Mouse (Mus musculus) embryonic facial prominence, embryonic 13.5 days (tissue): ENCODE results near the gene Gnai2. TPM values are rescaled to one million over a fixed set of nuclear protein-coding genes. Genes with fewer than 3 reads are reported as not detected.

Experiments used
- ATAC-seq: fragments of 200-750 bp; cut with Nextera tagmentation; 2 replicates; pipeline ENCODE4 v1.8.0; 2017; ENCODE audit warnings: low read depth; ENCODE audit not compliant: insufficient number of reproducible peaks, insufficient read depth, low FRiP score, low TSS enrichment
- H3K27ac ChIP-seq: fragments of 300-500 bp; sonication (generic); 2 replicates; pipeline ENCODE4 v1.5.1; 2015; ENCODE audit warnings: moderate library complexity, mild to moderate bottlenecking, inconsistent platforms
- H3K27me3 ChIP-seq: fragments of 300-500 bp; sonication (generic); 2 replicates; pipeline ENCODE4 v1.6.1; 2015; ENCODE audit warnings: mild to moderate bottlenecking, inconsistent platforms
- H3K36me3 ChIP-seq: fragments of 300-500 bp; sonication (generic); 2 replicates; pipeline ENCODE4 v1.6.1; 2015; ENCODE audit warnings: mild to moderate bottlenecking, inconsistent platforms
- H3K4me1 ChIP-seq: fragments of 300-500 bp; sonication (generic); 2 replicates; pipeline ENCODE4 v1.6.1; 2015; ENCODE audit warnings: inconsistent platforms
- H3K4me2 ChIP-seq: fragments of 300-500 bp; sonication (generic); 2 replicates; pipeline ENCODE4 v1.6.1; 2015; ENCODE audit warnings: moderate library complexity, mild to moderate bottlenecking, inconsistent platforms
- H3K4me3 ChIP-seq: fragments of 300-500 bp; sonication (generic); 2 replicates; pipeline ENCODE4 v1.5.1; 2015; ENCODE audit warnings: mild to moderate bottlenecking, inconsistent platforms
- H3K9ac ChIP-seq: fragments of 300-500 bp; sonication (generic); 2 replicates; pipeline ENCODE4 v1.6.1; 2015; ENCODE audit warnings: mild to moderate bottlenecking, inconsistent platforms
- H3K9me3 ChIP-seq: fragments of 300-500 bp; sonication (generic); 2 replicates; pipeline ENCODE4 v1.6.1; 2016; ENCODE audit warnings: inconsistent platforms
- WGBS: fragments of 180-500 bp; shearing (Covaris S2); methylation state at CpG from one replicate; pipeline ENCODE4 v1.1.7; 2015; ENCODE audit warnings: mixed read lengths; 5-methylcytosine and 5-hydroxymethylcytosine counted together
- polyA plus RNA-seq: library from polyadenylated mRNA; unstranded; fragments of >200 nt; fragmentation: Nextera tagmentation; extraction: Ambion mirVana; gene quantifications from 2 replicates; pipeline ENCODE4 v1.2.1, GENCODE M21; 2015

Gnai2 gene
- polyA plus RNA-seq, 1 experiment from 2014 or later, result 446 TPM

DNA sequence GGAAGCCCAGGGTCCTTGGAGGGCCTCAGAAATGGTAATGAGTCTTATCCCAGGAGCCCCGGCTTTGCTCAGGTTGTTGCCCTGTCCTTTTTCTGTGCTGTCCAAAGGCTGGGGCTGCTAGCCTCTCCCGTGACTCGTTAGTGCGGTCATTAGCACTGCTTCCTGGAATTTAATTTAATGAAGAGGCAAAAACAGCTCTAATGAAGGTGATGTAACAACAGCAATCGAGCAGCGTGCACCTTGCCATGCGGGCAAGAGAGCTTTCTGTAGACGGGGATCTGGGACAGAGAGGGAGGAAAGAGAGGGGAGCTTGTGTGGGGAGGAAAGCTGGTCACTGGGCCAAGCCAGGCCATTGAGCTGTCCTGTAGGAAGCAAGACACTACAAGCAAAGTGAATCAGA, 6.5 kb upstream of the Gnai2 start:
- Histone ChIP-seq H3K9me3 (no peaks in the 10 kb centered on the region), H3K4me1 (peaks cover 20% of the 10 kb centered on the region), H3K27me3 (no peaks in the 10 kb centered on the region), H3K27ac (no peak overlapping the region), H3K9ac (peak overlapping the region; percentile 44; the same call in 1 of the 2 replicates), H3K4me2 (no peak overlapping the region), H3K4me3 (no peak overlapping the region), H3K36me3 (no peaks in the 10 kb centered on the region)
- WGBS, result 36% methylated on average over 8 of the region's 8 CpGs
- no peak for ATAC-seq

DNA sequence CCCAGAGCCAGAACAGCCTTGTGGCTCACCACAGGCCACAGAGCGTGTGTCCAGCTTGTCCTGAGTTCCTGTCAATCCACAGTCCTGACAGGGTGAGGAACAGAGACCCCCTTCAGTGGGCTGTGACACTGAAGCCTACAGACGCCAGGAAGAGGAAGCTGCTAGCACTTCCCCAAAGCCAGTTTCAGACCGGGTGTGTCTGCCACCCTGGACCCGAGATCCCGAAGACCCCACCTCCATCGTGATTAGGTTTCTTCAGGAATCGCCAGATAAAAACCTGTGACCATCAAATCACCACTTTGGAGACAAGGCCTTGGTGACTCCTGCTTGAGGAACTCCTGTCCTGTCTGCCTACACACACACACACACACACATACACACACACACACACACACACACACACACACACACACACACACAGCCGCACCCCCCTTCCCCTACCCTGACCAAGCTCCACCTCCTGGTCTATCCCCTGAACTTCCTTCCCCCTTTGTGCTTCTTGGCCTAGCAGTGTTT, 5.1 kb upstream of the Gnai2 start:
- no peak overlapping the region for H3K4me2 ChIP-seq
- H3K9me3 ChIP-seq, result no peaks in the 10 kb centered on the region
- H3K4me3 ChIP-seq, result no peak overlapping the region
- no peak for ATAC-seq
- no peak overlapping the region for H3K9ac ChIP-seq
- peak overlapping the region; percentile 34; the same call in 1 of the 2 replicates for H3K27ac ChIP-seq
- no peaks in the 10 kb centered on the region for H3K36me3 ChIP-seq
- 35% methylated on average over 8 of the region's 8 CpGs for WGBS
- H3K4me1 ChIP-seq, result peaks cover 27% of the 10 kb centered on the region
- H3K27me3 ChIP-seq, result no peaks in the 10 kb centered on the region

DNA sequence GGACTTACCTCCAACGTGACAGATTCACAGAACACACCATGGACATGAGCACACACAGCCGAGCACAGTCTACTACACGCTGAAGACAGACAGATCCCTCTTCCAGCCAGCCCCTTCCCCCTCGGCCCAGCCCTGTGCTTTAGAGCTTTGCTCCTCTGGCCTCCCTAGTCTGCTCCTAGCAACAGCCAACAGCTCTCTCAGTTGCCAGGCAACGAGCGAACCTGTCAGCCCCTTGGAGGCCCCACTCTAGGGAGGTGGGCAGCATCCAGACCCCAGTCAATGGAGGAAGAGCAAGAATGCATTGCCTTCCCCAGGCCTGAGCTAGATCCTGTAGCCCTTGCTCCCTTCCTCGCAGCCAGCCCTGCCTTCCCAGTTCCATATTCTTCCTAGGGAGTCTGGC, 1.9 kb upstream of the Gnai2 start:
- ATAC-seq, result no peak
- no peaks in the 10 kb centered on the region for H3K9me3 ChIP-seq
- no peaks in the 10 kb centered on the region for H3K36me3 ChIP-seq
- H3K4me3 ChIP-seq, result no peak overlapping the region
- peaks cover 32% of the 10 kb centered on the region for H3K4me1 ChIP-seq
- H3K27me3 ChIP-seq, result no peaks in the 10 kb centered on the region
- H3K9ac ChIP-seq, result no peak overlapping the region
- WGBS, result 36% methylated on average over 7 of the region's 7 CpGs
- H3K4me2 ChIP-seq, result no peak overlapping the region
- no peak overlapping the region for H3K27ac ChIP-seq

DNA sequence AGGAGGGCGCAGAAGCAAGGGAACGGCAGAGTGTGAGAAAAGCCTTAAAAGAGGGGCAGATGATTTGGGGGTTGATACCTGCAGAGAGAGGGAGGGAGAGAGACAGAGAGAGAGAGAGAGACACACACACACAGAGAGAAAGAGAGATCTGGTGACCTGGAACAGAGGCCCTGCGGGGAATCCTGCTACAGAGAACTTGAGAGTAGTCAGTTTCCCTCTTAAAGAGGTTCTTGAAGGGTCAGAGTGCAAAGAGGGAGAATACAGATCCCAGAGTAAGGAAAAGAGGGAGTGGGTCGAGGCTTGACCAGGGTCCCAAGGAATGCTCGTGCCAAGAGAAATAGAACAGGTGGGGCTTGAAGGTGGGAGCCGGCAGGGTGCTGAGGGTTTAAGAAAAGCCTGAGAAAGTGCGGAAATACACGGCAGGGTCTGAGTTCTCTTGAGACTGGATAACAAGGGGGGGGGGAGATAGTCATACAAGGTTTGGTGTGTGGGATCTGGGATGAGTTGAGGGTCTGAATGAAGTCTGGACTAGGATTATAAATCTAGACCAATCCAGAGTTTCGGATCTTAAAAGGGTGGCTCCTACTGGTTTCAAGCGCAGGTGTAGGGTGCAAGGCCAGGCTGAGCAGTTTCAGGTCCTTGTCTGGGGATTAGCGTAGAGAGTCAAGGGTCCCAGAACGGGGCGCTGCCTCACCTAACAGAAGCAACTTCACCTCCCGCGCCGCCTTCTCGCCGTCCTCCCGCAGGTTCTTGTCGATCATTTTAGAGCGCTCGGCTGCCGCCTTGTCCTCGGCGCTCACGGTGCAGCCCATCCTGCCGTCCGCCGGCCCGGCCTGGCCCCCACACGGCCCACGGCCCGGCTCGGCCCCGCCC, 525 bp downstream of the Gnai2 start:
- no peak for ATAC-seq
- Histone ChIP-seq H3K4me1 (peaks cover 56% of the 10 kb centered on the region), H3K4me2 (peak overlapping the region; percentile 99), H3K36me3 (peaks cover 6% of the 10 kb centered on the region; the same call in 1 of the 2 replicates), H3K27ac (peak overlapping the region; percentile 91), H3K9ac (peak overlapping the region; percentile 93), H3K9me3 (no peaks in the 10 kb centered on the region), H3K4me3 (peak overlapping the region; percentile 84), H3K27me3 (no peaks in the 10 kb centered on the region)
- WGBS, result under 1% methylated on average over 35 of the region's 35 CpGs

DNA sequence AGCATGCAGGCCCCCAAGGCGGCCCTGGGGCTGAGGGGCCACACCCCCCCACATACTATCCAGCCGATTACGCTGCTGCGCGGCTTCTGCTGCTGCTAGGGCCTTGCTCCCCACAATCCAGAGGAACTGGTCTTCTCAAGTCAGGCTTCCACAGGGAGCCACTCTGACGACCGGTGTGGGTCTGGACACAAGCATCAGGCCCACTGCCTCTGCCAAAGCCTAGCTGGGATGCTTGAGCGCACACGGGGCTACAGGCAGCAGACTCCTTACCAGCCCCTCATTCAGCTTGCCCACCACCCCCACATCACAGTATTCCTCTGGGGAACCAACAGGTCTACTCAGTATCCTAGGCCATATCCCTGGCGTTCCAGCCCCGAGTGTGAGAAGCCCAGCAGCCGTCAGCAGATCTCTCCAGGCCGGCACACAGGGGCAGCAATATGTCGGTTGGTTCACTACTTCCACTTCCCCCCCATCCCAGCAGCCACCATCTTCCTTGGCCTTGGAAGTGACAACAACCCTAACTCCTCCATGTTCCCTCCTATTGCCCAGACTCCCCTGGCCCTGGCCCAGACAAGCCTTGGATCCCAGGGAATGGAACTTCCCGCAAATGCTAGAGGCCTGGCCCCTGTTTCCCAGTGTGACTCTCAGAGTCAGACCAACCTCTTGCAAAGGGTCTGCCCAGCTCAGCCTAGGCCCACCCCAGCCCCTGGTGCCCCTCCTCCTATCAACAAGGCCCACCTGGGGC, 1.3 kb downstream of the Gnai2 start:
- Histone ChIP-seq H3K4me2 (peak overlapping the region; percentile 99), H3K36me3 (peaks cover 13% of the 10 kb centered on the region), H3K4me3 (peak overlapping the region; percentile 84), H3K9me3 (no peaks in the 10 kb centered on the region), H3K27ac (peak overlapping the region; percentile 91), H3K27me3 (no peaks in the 10 kb centered on the region), H3K4me1 (peaks cover 64% of the 10 kb centered on the region), H3K9ac (peak overlapping the region; percentile 93)
- WGBS, result 1% methylated on average over 15 of the region's 15 CpGs
- ATAC-seq, result no peak

DNA sequence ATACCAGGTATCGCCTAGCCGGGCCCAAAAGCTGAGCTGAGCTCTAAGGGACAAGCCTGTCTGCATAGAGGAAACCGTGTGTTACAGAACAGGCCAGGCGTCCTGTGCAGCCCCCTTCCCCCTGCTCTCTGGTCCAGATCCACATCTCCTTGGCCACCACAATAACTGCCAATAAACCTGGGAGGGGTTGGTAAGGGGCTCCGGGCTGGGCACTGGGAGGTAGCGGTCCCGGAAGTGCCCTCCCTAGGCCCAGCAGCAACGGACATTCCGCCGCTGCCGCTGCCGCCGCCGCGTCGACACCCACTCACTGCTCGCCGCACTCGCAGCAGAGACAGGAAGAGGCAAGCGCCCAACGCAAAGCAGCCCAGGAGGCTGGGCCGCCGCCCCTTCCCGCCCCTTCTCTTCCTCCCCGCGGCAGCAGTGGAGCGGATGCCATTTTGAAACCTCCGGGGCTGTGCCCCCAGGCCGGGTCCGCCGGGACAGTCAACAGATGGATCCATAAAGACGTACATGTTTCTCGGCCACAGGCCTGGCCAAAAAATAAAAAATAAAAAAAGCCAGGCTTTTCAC, 2.0 kb downstream of the Gnai2 start:
- peak overlapping the region; percentile 99 for H3K4me2 ChIP-seq
- 0 out of 2 replicates have a peak, but pooled peaks have one; percentile 10 for ATAC-seq
- WGBS, result 2% methylated on average over 33 of the region's 33 CpGs
- peaks cover 18% of the 10 kb centered on the region for H3K36me3 ChIP-seq
- H3K9ac ChIP-seq, result peak overlapping the region; percentile 93
- H3K9me3 ChIP-seq, result no peaks in the 10 kb centered on the region
- H3K4me1 ChIP-seq, result peaks cover 71% of the 10 kb centered on the region
- H3K4me3 ChIP-seq, result peak overlapping the region; percentile 84
- no peaks in the 10 kb centered on the region for H3K27me3 ChIP-seq
- H3K27ac ChIP-seq, result peak overlapping the region; percentile 91

DNA sequence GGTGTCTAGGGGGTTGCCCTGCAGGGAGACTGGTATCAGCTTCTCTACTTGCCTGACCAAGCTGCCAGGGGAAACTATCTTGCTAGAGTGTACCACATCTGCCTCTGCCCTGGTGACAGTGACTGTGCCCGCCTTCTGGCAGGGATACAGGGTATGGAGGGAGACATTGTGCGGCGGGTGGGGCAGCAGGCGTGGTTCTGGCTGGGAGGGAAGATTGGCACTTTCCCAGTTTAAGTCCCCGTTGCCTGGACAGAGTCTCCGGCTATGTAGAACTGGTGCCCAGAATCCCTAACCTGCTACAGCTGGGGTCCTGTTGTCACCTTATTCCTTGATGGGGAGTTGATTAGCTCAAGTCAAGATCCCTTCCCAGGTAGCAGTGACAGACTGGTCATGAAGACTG, 2.7 kb downstream of the Gnai2 start:
- Histone ChIP-seq H3K36me3 (peaks cover 22% of the 10 kb centered on the region), H3K4me1 (peaks cover 78% of the 10 kb centered on the region), H3K27ac (peak overlapping the region; percentile 91), H3K9me3 (no peaks in the 10 kb centered on the region), H3K27me3 (no peaks in the 10 kb centered on the region), H3K9ac (peak overlapping the region; percentile 93), H3K4me3 (peak overlapping the region; percentile 84), H3K4me2 (peak overlapping the region; percentile 99)
- ATAC-seq, result no peak
- WGBS, result 74% methylated on average over 6 of the region's 6 CpGs

DNA sequence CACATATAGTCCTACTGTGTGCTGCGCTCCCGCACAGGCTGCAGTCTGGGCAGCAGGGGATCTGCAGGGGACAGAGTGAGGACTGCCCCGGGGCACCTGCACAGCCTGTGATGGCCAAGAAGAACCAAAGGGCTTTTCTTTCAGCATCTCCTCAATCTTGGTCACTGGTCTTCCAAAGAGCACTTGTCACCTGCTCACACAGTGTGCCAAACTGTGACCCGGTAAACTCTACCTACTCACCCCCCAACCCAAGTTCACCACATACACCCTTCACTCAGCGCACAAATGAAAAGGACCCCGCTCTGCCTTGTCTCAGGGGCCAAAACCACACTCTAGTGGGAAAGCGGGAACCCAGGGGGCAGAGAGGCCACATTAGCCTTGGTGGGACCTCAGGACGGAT, 3.3 kb downstream of the Gnai2 start:
- peak overlapping the region; percentile 84; the same call in 1 of the 2 replicates for H3K4me3 ChIP-seq
- WGBS, result 84% methylated on average over 8 of the region's 8 CpGs
- peak overlapping the region; percentile 99 for H3K4me2 ChIP-seq

DNA sequence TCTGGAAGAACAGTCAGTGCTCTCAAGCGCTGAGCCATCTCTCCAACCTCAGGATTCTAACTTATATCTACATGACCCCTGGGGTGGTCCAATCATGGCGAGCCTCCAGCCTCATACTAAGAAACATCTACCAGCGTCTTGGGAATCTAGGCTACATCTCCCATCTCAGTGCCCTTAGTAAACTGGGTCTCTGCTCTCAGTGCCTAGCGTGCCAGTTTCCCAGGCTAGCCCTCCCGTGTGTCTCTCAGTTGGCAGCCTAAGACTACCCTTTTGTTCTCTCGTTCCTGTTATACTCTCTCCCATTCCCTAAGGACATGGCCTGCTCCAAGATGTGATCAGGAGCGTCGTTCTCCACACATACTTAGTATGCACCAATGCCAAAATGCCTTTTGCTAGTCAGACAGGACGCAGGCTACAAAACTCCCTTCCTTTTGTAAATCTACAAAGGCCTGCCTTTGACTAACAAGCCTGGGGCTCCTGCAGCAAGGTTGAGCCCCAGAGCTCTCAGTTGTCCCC, 3.8 kb downstream of the Gnai2 start:
- WGBS, result 54% methylated on average over 9 of the region's 9 CpGs
- 0 out of 2 replicates have a peak overlapping the region, but pooled peaks have one; percentile 84 for H3K4me3 ChIP-seq
- H3K27ac ChIP-seq, result peak overlapping the region; percentile 91
- H3K27me3 ChIP-seq, result no peaks in the 10 kb centered on the region
- ATAC-seq, result no peak
- peak overlapping the region; percentile 99 for H3K4me2 ChIP-seq
- H3K36me3 ChIP-seq, result peaks cover 22% of the 10 kb centered on the region
- no peaks in the 10 kb centered on the region for H3K9me3 ChIP-seq
- H3K4me1 ChIP-seq, result peaks cover 83% of the 10 kb centered on the region
- 0 out of 2 replicates have a peak overlapping the region, but pooled peaks have one; percentile 40 for H3K9ac ChIP-seq

More for the DNA sequence above, 3.3 kb downstream of the Gnai2 start:
- Histone ChIP-seq H3K4me1 (peaks cover 81% of the 10 kb centered on the region), H3K27ac (peak overlapping the region; percentile 91), H3K27me3 (no peaks in the 10 kb centered on the region), H3K9ac (peak overlapping the region; percentile 93), H3K36me3 (peaks cover 22% of the 10 kb centered on the region), H3K9me3 (no peaks in the 10 kb centered on the region)
- no peak for ATAC-seq

DNA sequence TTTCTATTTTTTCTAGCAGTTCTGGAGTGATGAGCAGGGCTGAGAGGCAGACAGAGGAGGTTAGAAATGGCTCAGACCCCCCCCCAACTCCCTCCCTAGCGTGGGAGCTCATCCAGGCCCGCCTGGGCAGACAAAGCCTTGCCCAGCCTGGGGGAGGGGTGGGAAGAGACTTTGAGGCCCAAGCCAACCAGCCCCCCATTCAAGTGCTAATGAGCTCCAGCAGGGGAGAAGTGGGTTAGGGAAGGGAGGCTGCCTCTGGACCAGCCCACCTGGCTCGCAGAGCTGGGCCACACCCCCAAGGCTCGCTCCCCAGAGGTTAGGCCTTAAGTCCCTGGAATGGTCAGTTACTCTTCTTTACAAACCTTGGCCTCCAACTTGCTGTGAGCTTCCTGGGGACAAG, 4.6 kb downstream of the Gnai2 start:
- ATAC-seq, result no peak
- Histone ChIP-seq H3K9me3 (no peaks in the 10 kb centered on the region), H3K4me3 (peak overlapping the region; percentile 21; the same call in 1 of the 2 replicates), H3K9ac (peak overlapping the region; percentile 66), H3K4me1 (peaks cover 83% of the 10 kb centered on the region), H3K27ac (peak overlapping the region; percentile 91), H3K4me2 (peak overlapping the region; percentile 99), H3K27me3 (no peaks in the 10 kb centered on the region), H3K36me3 (peaks cover 27% of the 10 kb centered on the region)
- WGBS, result 3% methylated on average over 4 of the region's 4 CpGs

DNA sequence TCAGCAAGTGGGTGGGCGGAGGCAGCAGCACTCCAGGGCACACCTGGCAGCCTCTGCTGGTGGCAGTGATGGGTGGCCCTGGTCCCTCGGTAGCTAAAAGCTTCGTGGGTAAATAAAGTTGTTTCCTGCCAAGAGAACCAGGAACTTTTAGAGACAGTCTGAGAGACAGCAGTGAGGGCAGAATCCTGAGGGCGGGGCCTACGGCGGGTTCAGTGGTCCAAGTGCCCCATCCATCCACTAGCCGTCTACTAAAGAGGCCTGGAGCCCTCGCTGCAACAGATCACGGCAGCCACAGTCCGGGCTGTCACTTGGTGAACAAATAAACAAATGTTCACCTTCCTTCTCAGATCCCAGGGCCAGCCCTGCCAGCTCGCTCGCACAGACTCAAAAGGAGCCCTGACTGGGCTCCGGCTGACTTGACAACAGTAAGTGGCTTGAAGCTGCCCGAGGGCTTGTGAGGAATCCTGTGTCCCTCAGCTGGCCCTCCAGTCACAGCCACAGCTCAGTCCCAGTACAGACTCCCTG, 5.2 kb downstream of the Gnai2 start:
- Histone ChIP-seq H3K36me3 (peaks cover 33% of the 10 kb centered on the region), H3K4me1 (peaks cover 88% of the 10 kb centered on the region), H3K27ac (peak overlapping the region; percentile 91), H3K4me2 (peak overlapping the region; percentile 99), H3K27me3 (no peaks in the 10 kb centered on the region), H3K4me3 (peak overlapping the region; percentile 21), H3K9ac (peak overlapping the region; percentile 66), H3K9me3 (no peaks in the 10 kb centered on the region)
- 20% methylated on average over 14 of the region's 14 CpGs for WGBS
- no peak for ATAC-seq
